Mouse (Mus musculus) forebrain, embryonic 15.5 days (tissue): ENCODE data around the gene Jam3. TPM values are rescaled to one million over a fixed set of nuclear protein-coding genes. Genes with fewer than 3 reads are reported as not detected.

Experiments used
- ATAC-seq: fragments of 200-750 bp; cut with Nextera tagmentation; replicated peaks from 2 replicates; pipeline ENCODE4 v1.8.0; 2017; ENCODE audit warnings: mild to moderate bottlenecking, moderate TSS enrichment, moderate library complexity
- H3K27ac ChIP-seq: fragments of 300-500 bp; sonication (generic); replicated peaks from 2 replicates; pipeline ENCODE4 v1.5.1; 2015; ENCODE audit warnings: mild to moderate bottlenecking, inconsistent platforms
- H3K27me3 ChIP-seq: fragments of 300-500 bp; sonication (generic); 2 replicates; pipeline ENCODE4 v1.6.1; 2015; ENCODE audit warnings: inconsistent platforms
- H3K36me3 ChIP-seq: fragments of 300-500 bp; sonication (generic); 2 replicates; pipeline ENCODE4 v1.6.1; 2015; ENCODE audit warnings: mild to moderate bottlenecking, inconsistent platforms
- H3K4me1 ChIP-seq: fragments of 300-500 bp; sonication (generic); 2 replicates; pipeline ENCODE4 v1.6.1; 2015; ENCODE audit warnings: inconsistent platforms
- H3K4me2 ChIP-seq: fragments of 300-500 bp; sonication (generic); replicated peaks from 2 replicates; pipeline ENCODE4 v1.6.1; 2015; ENCODE audit warnings: mild to moderate bottlenecking, inconsistent platforms
- H3K4me3 ChIP-seq: fragments of 300-500 bp; sonication (generic); 2 replicates; pipeline ENCODE4 v1.5.1; 2015; ENCODE audit warnings: mild to moderate bottlenecking, inconsistent platforms
- H3K9ac ChIP-seq: fragments of 300-500 bp; sonication (generic); replicated peaks from 2 replicates; pipeline ENCODE4 v1.6.1; 2015; ENCODE audit warnings: mild to moderate bottlenecking, inconsistent platforms
- H3K9me3 ChIP-seq: fragments of 300-500 bp; sonication (generic); 2 replicates; pipeline ENCODE4 v1.6.1; 2016; ENCODE audit warnings: inconsistent platforms
- WGBS: fragments of 180-500 bp; shearing (Covaris S2); methylation state at CpG from one replicate; pipeline ENCODE4 v1.1.7; 2015; ENCODE audit warnings: mixed read lengths; 5-methylcytosine and 5-hydroxymethylcytosine counted together
- polyA plus RNA-seq: library from polyadenylated mRNA; unstranded; fragments of >200 nt; fragmentation: Nextera tagmentation; extraction: Ambion mirVana; gene quantifications from 2 replicates; pipeline ENCODE4 v1.2.1, GENCODE M21; 2015

Gene Jam3
- polyA plus RNA-seq, 1 experiment from 2014 or later, result 67.9 TPM

DNA sequence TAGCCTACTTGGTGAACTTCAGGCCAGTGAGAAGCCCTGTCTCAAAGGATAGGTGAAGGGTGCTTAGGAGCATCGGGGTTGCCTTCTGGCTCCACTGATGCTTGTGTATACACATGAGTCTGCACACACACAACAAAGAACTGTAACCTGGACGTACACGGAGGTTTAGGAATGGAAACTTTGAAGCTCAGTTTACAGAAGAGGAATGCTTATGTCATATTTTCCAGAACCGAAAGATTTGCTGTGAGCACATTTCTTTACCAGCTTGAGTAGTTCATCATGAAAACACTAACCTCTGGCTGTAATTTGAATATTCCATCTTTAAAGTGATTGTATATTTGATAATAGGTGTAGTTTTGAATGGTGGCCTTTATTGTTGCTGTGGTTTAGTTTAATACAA, 84.3 kb downstream of the Jam3 start:
- Histone ChIP-seq H3K9ac (no peak overlapping the region), H3K36me3 (peaks cover 82% of the 10 kb centered on the region)
- 94% methylated on average over 4 of the region's 4 CpGs for WGBS

DNA sequence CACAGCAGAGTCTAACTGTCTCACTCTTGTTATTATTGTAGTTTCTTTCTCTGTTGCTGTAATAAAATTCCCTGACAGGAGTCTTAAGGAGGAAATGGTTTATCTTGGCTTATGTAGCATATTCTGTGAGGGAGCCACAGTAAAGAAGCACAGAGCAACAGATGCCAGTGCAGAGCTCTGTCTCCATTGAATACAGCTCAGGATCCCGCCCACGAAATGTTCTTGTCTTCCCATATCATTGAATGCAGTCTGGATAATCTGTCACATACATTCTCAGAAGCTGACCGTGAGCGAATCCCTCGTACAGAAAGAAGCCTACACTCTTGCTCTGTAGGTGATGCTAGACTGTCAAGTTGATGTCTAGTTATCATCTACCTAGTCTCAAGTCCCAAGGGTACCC, 96.9 kb downstream of the Jam3 start:
- no peak overlapping the region for H3K4me3 ChIP-seq
- no peak overlapping the region for H3K9ac ChIP-seq
- no peak overlapping the region for H3K27ac ChIP-seq
- H3K36me3 ChIP-seq, result peaks cover 79% of the 10 kb centered on the region
- no peaks in the 10 kb centered on the region for H3K27me3 ChIP-seq
- no peaks in the 10 kb centered on the region for H3K4me1 ChIP-seq
- WGBS, result 93% methylated on average over 5 of the region's 5 CpGs
- H3K4me2 ChIP-seq, result no peak overlapping the region
- H3K9me3 ChIP-seq, result no peaks in the 10 kb centered on the region
- ATAC-seq, result no peak

More for the DNA sequence above, 84.3 kb downstream of the Jam3 start:
- Histone ChIP-seq H3K4me3 (no peak overlapping the region), H3K4me1 (no peaks in the 10 kb centered on the region), H3K4me2 (no peak overlapping the region), H3K27me3 (no peaks in the 10 kb centered on the region), H3K9me3 (no peaks in the 10 kb centered on the region), H3K27ac (no peak overlapping the region)
- ATAC-seq, result no peak

DNA sequence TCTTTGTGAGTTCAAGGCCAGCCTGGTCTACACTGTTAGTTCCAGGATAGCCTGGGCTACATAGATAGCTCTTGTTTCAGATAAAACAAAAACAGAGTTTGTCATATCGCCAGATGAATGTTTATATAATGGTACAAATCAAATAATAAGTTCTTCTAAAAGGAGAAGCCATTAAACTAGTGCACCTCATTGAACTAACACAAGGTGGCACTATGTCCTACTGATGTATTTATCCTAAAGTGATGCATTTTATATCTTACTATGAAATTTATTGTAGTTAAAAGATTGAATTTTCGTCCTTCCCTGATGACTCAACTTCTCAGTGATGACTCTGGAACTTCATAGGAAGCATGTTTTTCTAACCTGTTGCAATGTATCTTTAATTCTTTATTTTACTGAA, 105.7 kb downstream of the Jam3 start:
- no peak for ATAC-seq
- H3K4me2 ChIP-seq, result no peak overlapping the region
- H3K4me1 ChIP-seq, result no peaks in the 10 kb centered on the region
- no peak overlapping the region for H3K4me3 ChIP-seq
- no peak overlapping the region for H3K9ac ChIP-seq
- WGBS, result 91% methylated on average over 2 of the region's 2 CpGs
- H3K9me3 ChIP-seq, result no peaks in the 10 kb centered on the region
- H3K36me3 ChIP-seq, result peaks cover 68% of the 10 kb centered on the region
- H3K27ac ChIP-seq, result no peak overlapping the region
- H3K27me3 ChIP-seq, result no peaks in the 10 kb centered on the region

Other genes with a start within 250 kb of the Jam3 start
- gene Gm1110, start 232.3 kb downstream of the Jam3 start, polyA plus RNA-seq, result 0.38 and 0.59 TPM in 2 replicates
- 43.7 and 50.5 TPM in 2 replicates for gene Acad8, start 155.9 kb downstream of the Jam3 start, polyA plus RNA-seq
- 142 and 149 TPM in 2 replicates for gene Thyn1, start 155.7 kb downstream of the Jam3 start, polyA plus RNA-seq
- 79.1 and 84.1 TPM in 2 replicates for gene Vps26b, start 125.4 kb downstream of the Jam3 start, polyA plus RNA-seq
- 23.7 and 24.6 TPM in 2 replicates for gene Ncapd3, start 125.2 kb downstream of the Jam3 start, polyA plus RNA-seq
- 12.6 and 12.8 TPM in 2 replicates for gene Igsf9b, start 143.8 kb upstream of the Jam3 start, polyA plus RNA-seq
- not detected in 2 replicates for gene Spata19, start 241.4 kb upstream of the Jam3 start, polyA plus RNA-seq